Mouse (Mus musculus): ENCODE data around the gene Olfr716. TPM values are rescaled to one million over a fixed set of nuclear protein-coding genes. Genes with fewer than 3 reads are reported as not detected.

The Olfr716 gene
- polyA plus RNA-seq (2017; shearing (Covaris generic)), result 1 to 10 TPM in 1 of 2 experiments, not detected in 1; 1.4 TPM

GRCm38 (mm10) chr7:107138027-107138426, at the start of gene Olfr716:
TSS of gene Olfr716 (plus strand) at chr7:107138327.

DNA sequence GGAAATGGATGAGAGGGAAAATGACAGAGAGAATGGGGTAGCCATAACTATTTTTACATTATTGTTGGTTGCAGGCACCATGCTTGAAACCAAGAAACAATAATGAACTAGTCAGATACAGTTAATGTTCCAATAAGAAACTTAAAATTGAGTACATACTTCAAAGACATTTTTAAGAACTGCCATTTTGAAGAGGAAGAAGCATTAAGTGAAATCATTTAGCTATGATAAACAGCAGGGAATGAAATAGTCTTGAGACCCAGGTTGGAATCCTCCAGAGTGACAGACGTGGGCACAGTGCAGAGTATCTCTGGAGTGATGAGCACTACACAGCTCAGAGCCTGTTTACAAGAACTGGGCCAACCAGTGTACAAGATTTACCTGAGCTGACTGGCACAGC, 45.2 kb upstream of the Olfr716 start, which contains the start of gene Olfr17:
Olfr17 (plus strand) TSS at position 301 of the 400 bp plus-strand sequence.

GRCm38 (mm10) chr7:107110269-107110668, 27.9 kb upstream of the Olfr716 start, which contains the start of gene Olfr715b:
TSS of gene Olfr715b (minus strand) at chr7:107110369.

DNA sequence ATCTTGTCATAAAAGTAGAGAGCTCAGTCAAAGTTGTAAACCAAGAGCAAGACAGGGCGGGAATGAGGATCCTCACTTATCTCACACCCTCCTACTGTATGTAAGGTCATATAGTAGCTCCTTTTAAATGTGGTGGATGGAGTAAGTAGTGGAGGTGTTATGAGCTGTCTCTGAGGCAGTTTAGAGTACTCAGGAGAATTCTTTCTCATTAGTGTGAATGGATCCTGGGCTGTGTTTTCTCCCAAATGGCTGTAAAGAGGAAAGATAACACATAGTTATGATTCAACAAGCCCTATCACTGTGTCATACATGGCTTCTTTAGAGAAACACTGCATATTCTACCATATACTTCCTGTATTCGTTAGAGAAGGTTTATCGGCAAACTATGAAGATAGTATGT, 7.1 kb upstream of the Olfr716 start, which contains the start of gene Olfr715:
Olfr715 (minus strand) TSS at position 101 of the 400 bp plus-strand sequence.

GRCm38 (mm10) chr7:107166690-107167089, 28.6 kb downstream of the Olfr716 start, which contains the start of gene Nlrp14:
TSS of gene Nlrp14 (plus strand) at chr7:107166990.

Other genes with a start within 250 kb of the Olfr716 start
- under 1 TPM in 1 of 2 experiments, not detected in 1; 0.55 TPM for gene Olfr707, start 237.1 kb upstream of the Olfr716 start, polyA plus RNA-seq (2017; shearing (Covaris generic))
- gene Olfr1532-ps1, start 230.3 kb upstream of the Olfr716 start, polyA plus RNA-seq (2017; shearing (Covaris generic)), result not detected
- under 1 TPM; 0.05 to 0.88 TPM for gene Olfr709-ps1, start 206.1 kb upstream of the Olfr716 start, polyA plus RNA-seq (2017; shearing (Covaris generic))
- not detected for gene Olfr710, start 190.0 kb upstream of the Olfr716 start, polyA plus RNA-seq (2017; shearing (Covaris generic))
- gene Olfr6, start 174.4 kb upstream of the Olfr716 start, polyA plus RNA-seq (2017; shearing (Covaris generic)), result under 1 TPM in 1 of 2 experiments, not detected in 1; 0.04 TPM
- not detected for gene Olfr711, start 162.9 kb upstream of the Olfr716 start, polyA plus RNA-seq (2017; shearing (Covaris generic))
- gene Olfr2, start 132.3 kb upstream of the Olfr716 start, polyA plus RNA-seq (2017; shearing (Covaris generic)), result under 1 TPM in 1 of 2 experiments, not detected in 1; 0.38 TPM
- not detected for gene Olfr713, start 107.2 kb upstream of the Olfr716 start, polyA plus RNA-seq (2017; shearing (Covaris generic))
- not detected for gene Olfr714, start 67.3 kb upstream of the Olfr716 start, polyA plus RNA-seq (2017; shearing (Covaris generic))
- under 1 TPM in 1 of 2 experiments, not detected in 1; 0.07 TPM for gene Olfr17, start 45.1 kb upstream of the Olfr716 start, polyA plus RNA-seq (2017; shearing (Covaris generic))
- gene Olfr715b, start 28.0 kb upstream of the Olfr716 start, polyA plus RNA-seq (2017; shearing (Covaris generic)), result under 1 TPM in 1 of 2 experiments, not detected in 1; 0.15 TPM
- under 1 TPM; 0.06 to 0.18 TPM for gene Olfr715, start 7.2 kb upstream of the Olfr716 start, polyA plus RNA-seq (2017; shearing (Covaris generic))
- gene Nlrp14, start 28.7 kb downstream of the Olfr716 start, polyA plus RNA-seq (2017; shearing (Covaris generic)), result under 1 TPM; 0.11 to 0.44 TPM
- gene Rbmxl2, start 71.1 kb downstream of the Olfr716 start, polyA plus RNA-seq (2017; shearing (Covaris generic)), result not detected
- gene Syt9, start 232.4 kb downstream of the Olfr716 start, polyA plus RNA-seq (2017; shearing (Covaris generic)), result under 1 TPM in 1 of 2 experiments, not detected in 1; 0.19 TPM

Measured in inflammation-experienced regulatory T-cells (primary cell).